Mouse (Mus musculus) embryonic stem cell, embryonic (primary cell): ENCODE data around the gene Slc38a1.
"Not testable (repeated sequence)": the region's sequence is repeated elsewhere in the genome, so short reads cannot be mapped to it uniquely, and the experiment has no call there.

Experiments used
- CTCF ChIA-PET, 4 experiments: fragments of 300-600 bp in 2 of 4; fragments of 350-600 bp in 2 of 4; sonication (Branson Sonifier 250); formaldehyde crosslinking; loops; one replicate each; lab custom pipeline; 2022; ENCODE audit warnings: inconsistent platforms in 2 of 4; lab: Charles Lee
- POLR2A ChIA-PET, 4 experiments: fragments of 300-600 bp in 2 of 4; fragments of 350-600 bp in 2 of 4; sonication (Branson Sonifier 250); formaldehyde crosslinking; loops; one replicate each; lab custom pipeline; 2022; ENCODE audit warnings: antibody characterized with exemption in 4 of 4, inconsistent platforms in 1 of 4; lab: Charles Lee

Slc38a1 gene

GRCm38 (mm10) chr15:96640291-96640985 is 2.3 kb downstream of the Slc38a1 start:
- ChIA-PET POLR2A (interaction anchor here in 3 of 4 experiments (0.6 to 19.8 kb wide), 32 partner anchors 9 to 1363 kb away, joined by 3 to 275 read pairs (median 4); partner anchors contain the start of gene Slc38a1 (in 1 of the 3)), CTCF (interaction anchor here in 1 of 4 experiments (0.6 to 0.7 kb wide), 2 partner anchors 18 to 69 kb away, joined by 5 to 7 read pairs; no protein-coding TSS in a partner anchor)

- ChIA-PET POLR2A (interaction anchor here in 3 of 4 experiments (0.6 to 19.8 kb wide), 29 partner anchors 9 to 1363 kb away, joined by 3 to 275 read pairs (median 6); partner anchors contain the start of gene Slc38a1 (in 1 of the 3)), CTCF (interaction anchor here in 2 of 4 experiments (0.6 to 1.0 kb wide), 2 partner anchors 132 to 314 kb away, joined by 3 read pairs; no protein-coding TSS in a partner anchor)
These were observed 3.1 kb downstream of the Slc38a1 start for GRCm38 (mm10) chr15:96639630-96640029.

- ChIA-PET CTCF (interaction anchor here in 3 of 4 experiments (0.6 to 1.3 kb wide), 7 partner anchors 28 to 505 kb away, joined by 3 to 8 read pairs (median 4); no protein-coding TSS in a partner anchor), POLR2A (interaction anchor here in 3 of 4 experiments (0.6 to 19.8 kb wide), 45 partner anchors 9 to 390 kb away, joined by 3 to 275 read pairs (median 6); partner anchors contain the start of genes Scaf11 (in 1 of the 3) and Slc38a1 (in 1 of the 3))
These were observed 4.1 kb downstream of the Slc38a1 start for GRCm38 (mm10) chr15:96638656-96639055.

- ChIA-PET CTCF (interaction anchor here in 3 of 4 experiments (0.6 to 1.3 kb wide), 8 partner anchors 29 to 505 kb away, joined by 3 to 8 read pairs (median 4); no protein-coding TSS in a partner anchor), POLR2A (interaction anchor here in 3 of 4 experiments (0.6 to 19.8 kb wide), 58 partner anchors 8 to 1543 kb away, joined by 3 to 275 read pairs (median 5); partner anchors contain the start of genes Scaf11 (in 1 of the 3), Slc38a1 (in 1 of the 3) and Slc38a2 (in 1 of the 3))
These were observed 4.5 kb downstream of the Slc38a1 start for GRCm38 (mm10) chr15:96638173-96638572.

- CTCF ChIA-PET: interaction anchor here in 3 of 4 experiments (0.6 to 1.1 kb wide), 5 partner anchors 8 to 87 kb away, joined by 3 to 4 read pairs (median 3); no protein-coding TSS in a partner anchor
- POLR2A ChIA-PET: interaction anchor here (0.6 to 19.8 kb wide), 50 partner anchors 8 to 497 kb away, joined by 3 to 275 read pairs (median 5); partner anchors contain the start of genes Slc38a1 (in 2 of the 4), Scaf11 (in 1 of the 4), Slc38a2 (in 1 of the 4) and Slc38a4 (in 1 of the 4)
These were observed 7.9 kb downstream of the Slc38a1 start for GRCm38 (mm10) chr15:96634670-96635405.

- CTCF ChIA-PET: interaction anchor here in 2 of 4 experiments (1.7 to 3.3 kb wide), 2 partner anchors 15 to 80 kb away, joined by 4 to 9 read pairs; no protein-coding TSS in a partner anchor
- POLR2A ChIA-PET: interaction anchor here in 2 of 4 experiments (0.9 to 19.8 kb wide), 13 partner anchors 8 to 84 kb away, joined by 4 to 275 read pairs (median 14); partner anchors contain the start of gene Slc38a1 (in 2 of the 2)
These were observed 10.5 kb downstream of the Slc38a1 start for GRCm38 (mm10) chr15:96632201-96632600.

GRCm38 (mm10) chr15:96631107-96631718 is 11.5 kb downstream of the Slc38a1 start:
- POLR2A ChIA-PET: interaction anchor here in 3 of 4 experiments (0.6 to 19.8 kb wide), 18 partner anchors 9 to 615 kb away, joined by 3 to 275 read pairs (median 5); partner anchors contain the start of gene Slc38a1 (in 2 of the 3)
- CTCF ChIA-PET: interaction anchor here in 2 of 4 experiments (0.7 to 3.3 kb wide), 6 partner anchors 9 to 88 kb away, joined by 3 to 9 read pairs (median 4); no protein-coding TSS in a partner anchor

GRCm38 (mm10) chr15:96628256-96628655 is 14.5 kb downstream of the Slc38a1 start:
- POLR2A ChIA-PET: interaction anchor here in 2 of 4 experiments (0.6 to 4.4 kb wide), 8 partner anchors 10 to 91 kb away, joined by 3 to 24 read pairs (median 4); no protein-coding TSS in a partner anchor
- CTCF ChIA-PET: interaction anchor here in 1 of 4 experiments (0.6 kb wide), 1 partner anchor 1442 kb away, joined by 4 read pairs; no protein-coding TSS in a partner anchor

GRCm38 (mm10) chr15:96626871-96627270 is 15.8 kb downstream of the Slc38a1 start:
- CTCF ChIA-PET: interaction anchor here in 1 of 4 experiments (1.3 kb wide), 1 partner anchor 75 kb away, joined by 3 read pairs; no protein-coding TSS in a partner anchor
- POLR2A ChIA-PET: interaction anchor here in 2 of 4 experiments (1.0 to 4.4 kb wide), 6 partner anchors 9 to 78 kb away, joined by 3 to 24 read pairs (median 4); no protein-coding TSS in a partner anchor

GRCm38 (mm10) chr15:96625012-96625411 is 17.7 kb downstream of the Slc38a1 start:
- CTCF ChIA-PET: not testable (repeated sequence)
- POLR2A ChIA-PET: interaction anchor here in 1 of 4 experiments (1.1 to 1.7 kb wide), 4 partner anchors 9 to 18 kb away, joined by 3 to 6 read pairs (median 4); no protein-coding TSS in a partner anchor

GRCm38 (mm10) chr15:96622376-96622775 is 20.3 kb downstream of the Slc38a1 start:
- POLR2A ChIA-PET: interaction anchor here in 3 of 4 experiments (0.6 to 5.7 kb wide), 19 partner anchors 8 to 436 kb away, joined by 3 to 32 read pairs (median 3); no protein-coding TSS in a partner anchor

GRCm38 (mm10) chr15:96621686-96622085 is 21.0 kb downstream of the Slc38a1 start:
- CTCF ChIA-PET: interaction anchor here (0.6 to 4.7 kb wide), 12 partner anchors 11 to 490 kb away, joined by 3 to 40 read pairs (median 5); partner anchors contain the start of gene Scaf11 (in 1 of the 4)
- POLR2A ChIA-PET: interaction anchor here in 3 of 4 experiments (0.6 to 5.7 kb wide), 31 partner anchors 9 to 161 kb away, joined by 3 to 32 read pairs (median 5); partner anchors contain the start of gene Slc38a1 (in 2 of the 3)

More at GRCm38 (mm10) chr15:96622376-96622775, 20.3 kb downstream of the Slc38a1 start:
- CTCF ChIA-PET: interaction anchor here (0.5 to 4.7 kb wide), 11 partner anchors 8 to 162 kb away, joined by 3 to 40 read pairs (median 5); partner anchors contain the start of gene Scaf11 (in 1 of the 4)

- CTCF ChIA-PET: interaction anchor here in 2 of 4 experiments (1.4 to 1.7 kb wide), 3 partner anchors 14 to 74 kb away, joined by 4 to 9 read pairs (median 5); no protein-coding TSS in a partner anchor
- POLR2A ChIA-PET: interaction anchor here in 3 of 4 experiments (0.6 to 5.7 kb wide), 26 partner anchors 9 to 126 kb away, joined by 3 to 32 read pairs (median 6); no protein-coding TSS in a partner anchor
These were observed 25.2 kb downstream of the Slc38a1 start for GRCm38 (mm10) chr15:96617555-96617954.

- CTCF ChIA-PET: interaction anchor here in 2 of 4 experiments (0.6 kb wide), 2 partner anchors 63 to 77 kb away, joined by 3 to 4 read pairs; no protein-coding TSS in a partner anchor
- POLR2A ChIA-PET: interaction anchor here in 3 of 4 experiments (0.5 to 3.1 kb wide), 21 partner anchors 8 to 745 kb away, joined by 3 to 19 read pairs (median 4); no protein-coding TSS in a partner anchor
These were observed 34.0 kb downstream of the Slc38a1 start for GRCm38 (mm10) chr15:96608671-96609070.

- ChIA-PET POLR2A (interaction anchor here in 2 of 4 experiments (1.0 to 1.8 kb wide), 7 partner anchors 8 to 59 kb away, joined by 3 to 10 read pairs (median 5); no protein-coding TSS in a partner anchor), CTCF (no interaction called here)
These were observed 35.3 kb downstream of the Slc38a1 start for GRCm38 (mm10) chr15:96607422-96607821.
